Mouse (Mus musculus): Measurements from ENCODE around the gene Cct4. TPM values are rescaled to one million over a fixed set of nuclear protein-coding genes. Genes with fewer than 3 reads are reported as not detected.
A peak's percentile ranks its signal among the peaks of the same experiment; 100 is the strongest.

Cct4 gene
- 63.7 and 77.8 TPM in 2 replicates for polyA plus RNA-seq (2012; rRNA removed)

DNA sequence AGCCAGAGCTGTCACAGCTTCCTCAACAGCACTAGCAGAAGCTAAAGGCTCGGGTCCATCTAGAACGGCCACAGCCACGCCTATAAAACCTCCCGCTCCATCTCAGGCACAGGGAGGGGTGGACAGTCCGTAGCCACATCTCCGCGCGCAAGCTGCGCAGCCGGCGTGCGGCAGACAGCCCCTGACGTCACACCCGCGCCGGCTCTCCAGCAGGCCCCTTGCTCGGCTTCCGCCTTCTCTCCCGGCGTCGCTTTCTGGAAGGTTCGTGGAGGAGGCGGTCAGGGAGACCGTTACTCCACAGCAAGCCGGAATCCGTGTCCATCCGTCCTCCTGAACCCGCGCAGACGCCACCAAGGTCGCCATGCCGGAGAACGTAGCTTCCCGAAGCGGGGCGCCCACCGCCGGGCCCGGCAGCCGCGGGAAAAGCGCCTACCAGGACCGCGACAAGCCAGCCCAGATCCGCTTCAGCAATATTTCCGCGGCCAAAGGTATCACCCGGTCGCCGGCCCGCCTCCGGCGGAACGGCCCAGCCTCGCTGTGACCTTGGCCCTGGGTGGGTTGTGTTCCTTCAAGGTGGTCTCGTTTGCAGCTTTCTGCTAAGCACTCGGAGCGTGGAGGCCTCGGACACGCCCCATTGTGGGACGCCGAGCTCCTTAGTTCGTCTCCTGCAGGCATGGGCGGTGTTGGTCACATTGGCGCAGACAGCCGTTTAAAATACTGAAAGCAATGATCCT lies at the start of gene Cct4:
Gene Cct4, plus strand, starts transcription at position 127 of the 734 bp plus-strand sequence.
- DNase-seq (ENCODE audit: extremely low spot score in 1 of 2, low spot score in 1 of 2), result peak; percentile 87 to 94

DNA sequence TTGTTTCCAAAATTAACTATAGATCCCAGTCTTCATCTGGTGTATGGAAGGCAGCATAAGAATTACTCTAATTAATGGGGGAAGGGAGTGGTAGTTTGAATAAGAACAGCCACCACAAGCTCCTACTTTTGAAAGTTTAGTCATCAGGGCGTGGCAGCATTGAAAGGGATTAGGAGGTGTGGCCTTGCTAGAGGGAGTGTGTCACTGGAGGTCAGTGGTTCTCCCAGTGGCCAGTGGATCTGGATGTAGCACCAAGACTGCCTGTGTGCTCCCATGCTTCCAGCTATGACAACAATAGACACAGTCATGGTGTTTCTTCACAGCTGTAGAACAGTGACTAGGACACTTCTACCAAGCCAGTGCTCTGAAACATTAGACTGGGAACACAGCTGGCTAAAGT lies 41.2 kb upstream of the Cct4 start:
- no peak for DNase-seq (ENCODE audit: extremely low spot score in 1 of 2, low spot score in 1 of 2)

DNA sequence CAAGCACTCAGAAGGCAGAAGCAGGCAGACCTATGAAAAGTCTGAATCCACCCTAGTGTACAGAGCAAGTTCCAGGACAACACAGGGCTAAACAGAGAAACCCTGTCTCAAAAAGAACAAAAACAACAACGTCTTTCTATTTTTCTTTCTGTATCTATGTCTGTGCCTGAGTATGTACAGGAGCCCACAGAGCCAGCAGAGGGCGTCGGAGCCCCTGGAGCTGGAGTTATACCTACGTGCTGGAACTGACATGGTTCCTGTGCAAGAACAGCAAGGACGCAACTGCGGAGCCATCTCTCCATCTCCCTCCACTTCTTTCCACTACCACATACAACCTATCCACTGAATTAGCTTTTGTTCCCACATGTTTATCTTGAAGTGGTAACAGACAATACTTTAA lies 40.2 kb upstream of the Cct4 start:
- no peak for DNase-seq (ENCODE audit: extremely low spot score in 1 of 2, low spot score in 1 of 2)

DNA sequence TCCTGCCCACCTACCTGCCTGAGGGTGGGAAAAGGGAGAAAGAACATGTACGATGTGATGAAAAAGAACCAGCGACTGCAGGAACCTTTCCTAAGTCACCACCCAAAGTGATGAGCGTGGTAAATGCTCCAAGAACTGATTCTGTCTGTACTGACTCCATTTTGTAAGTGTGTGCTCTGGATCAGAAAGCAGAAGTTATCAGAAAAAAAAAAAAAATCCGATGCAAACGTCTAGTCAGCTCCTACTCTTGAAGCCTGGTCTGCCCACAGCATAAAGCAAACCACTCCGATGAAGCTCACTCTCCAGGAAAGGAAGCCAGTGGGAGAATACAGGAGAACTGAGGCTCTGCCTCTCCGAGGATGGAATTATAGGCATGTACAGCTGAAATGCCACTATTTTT lies 37.7 kb upstream of the Cct4 start:
- no peak for DNase-seq (ENCODE audit: extremely low spot score in 1 of 2, low spot score in 1 of 2)

DNA sequence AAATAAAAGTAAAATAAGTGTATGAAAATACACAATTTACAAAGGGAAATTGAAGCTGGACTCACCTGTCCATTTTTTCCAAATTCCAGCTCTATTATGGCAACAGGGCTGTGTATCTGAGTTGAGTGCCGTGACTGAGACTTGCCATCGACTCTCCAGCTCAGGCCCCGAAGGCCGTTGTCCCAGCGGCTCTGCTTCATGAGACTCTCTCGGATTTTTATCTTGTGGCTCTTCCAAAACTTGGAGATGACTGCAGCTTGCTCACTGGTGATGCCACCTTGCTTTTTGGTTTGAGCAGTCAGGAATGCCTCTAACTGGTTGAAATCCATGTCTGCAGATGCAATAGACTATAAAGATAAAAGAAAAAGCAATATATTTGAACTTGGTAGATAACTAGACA lies 34.0 kb upstream of the Cct4 start:
- no peak for DNase-seq (ENCODE audit: extremely low spot score in 1 of 2, low spot score in 1 of 2)

DNA sequence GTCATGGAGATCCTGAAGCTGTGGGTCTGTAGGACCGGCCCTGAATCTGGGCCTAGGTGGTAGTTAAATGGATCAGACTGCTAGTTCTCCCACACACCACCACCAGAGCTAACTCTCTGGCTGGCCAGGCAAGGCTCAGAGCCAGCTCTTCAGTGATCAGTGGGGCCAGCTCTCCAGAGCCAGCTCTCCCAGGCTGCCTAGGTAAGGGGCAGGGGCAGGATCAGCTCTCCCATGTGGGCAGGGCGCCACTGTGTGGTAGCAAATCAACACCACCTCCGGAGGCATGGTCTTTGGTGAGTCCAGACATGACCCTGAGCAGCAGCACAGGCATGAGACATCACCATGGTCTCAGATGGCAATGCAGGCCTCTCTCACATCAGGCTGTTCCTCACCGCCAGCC lies 33.5 kb upstream of the Cct4 start:
- no peak for DNase-seq (ENCODE audit: extremely low spot score in 1 of 2, low spot score in 1 of 2)

DNA sequence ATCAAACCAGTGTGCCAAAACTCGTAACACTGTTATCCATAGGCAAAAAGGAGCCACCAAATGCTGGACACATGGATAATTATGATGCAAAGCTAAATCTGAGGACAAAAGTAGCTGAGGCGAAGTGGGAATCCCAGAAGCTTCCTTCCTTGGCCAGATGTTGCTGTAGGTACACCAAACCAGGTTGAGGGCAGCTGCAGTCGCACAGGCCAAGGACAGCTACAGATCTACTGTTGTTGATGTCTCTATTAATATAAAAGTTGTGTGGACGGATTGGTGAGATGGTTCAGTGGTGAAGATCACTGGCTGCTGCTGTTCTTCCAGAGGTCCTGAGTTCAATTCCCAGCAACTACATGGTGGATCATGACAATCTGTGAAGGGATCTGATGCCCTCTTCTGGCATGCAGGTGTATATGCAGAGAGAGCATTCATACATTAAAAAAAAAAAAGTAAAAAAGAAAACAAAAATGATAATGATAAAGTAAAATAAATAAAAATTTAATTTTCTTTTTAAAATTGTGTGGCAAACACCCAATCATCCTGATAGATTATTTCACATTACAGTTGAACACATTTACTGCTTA lies 32.4 kb upstream of the Cct4 start:
- no peak for DNase-seq (ENCODE audit: extremely low spot score in 1 of 2, low spot score in 1 of 2)

DNA sequence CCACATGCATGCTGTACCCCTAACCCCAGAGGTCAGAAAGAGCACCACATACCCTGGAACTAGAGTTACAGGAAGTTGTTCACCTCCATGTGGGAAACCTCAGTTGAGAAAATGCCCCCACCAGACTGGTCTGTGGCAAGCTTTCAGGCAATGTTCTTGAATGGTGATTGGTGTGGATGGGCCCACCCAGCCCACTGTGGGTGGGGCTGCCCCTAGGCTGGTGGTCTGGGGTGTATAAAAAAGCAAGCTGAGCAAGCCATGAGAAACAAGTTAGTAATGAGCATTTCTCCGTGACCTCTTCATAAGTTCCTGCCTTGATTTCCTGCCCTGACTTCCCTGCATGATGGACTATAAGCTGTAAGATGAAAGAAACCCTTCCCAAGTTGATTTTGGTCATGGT lies 28.2 kb upstream of the Cct4 start:
- DNase-seq (ENCODE audit: extremely low spot score in 1 of 2, low spot score in 1 of 2), result no peak

DNA sequence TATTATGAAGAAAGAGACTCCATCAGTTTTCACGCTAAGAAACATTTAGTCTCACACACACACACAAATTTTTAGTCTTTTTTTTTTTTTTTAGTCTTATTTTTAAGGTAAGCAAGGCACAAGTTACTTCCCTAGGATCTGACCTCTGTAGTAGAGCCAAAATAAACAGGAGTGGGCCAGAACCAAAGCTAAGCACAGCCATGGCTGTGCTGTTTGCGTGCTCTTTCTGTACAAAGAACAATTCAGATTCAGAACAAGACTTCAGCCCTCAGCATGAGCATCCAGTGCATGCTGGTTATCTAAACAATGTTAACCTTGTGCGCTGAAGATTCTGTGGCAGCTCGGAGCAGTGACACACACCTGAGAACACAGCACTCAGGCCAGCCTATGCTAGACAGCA lies 25.9 kb upstream of the Cct4 start:
- DNase-seq (ENCODE audit: extremely low spot score in 1 of 2, low spot score in 1 of 2), result no peak

DNA sequence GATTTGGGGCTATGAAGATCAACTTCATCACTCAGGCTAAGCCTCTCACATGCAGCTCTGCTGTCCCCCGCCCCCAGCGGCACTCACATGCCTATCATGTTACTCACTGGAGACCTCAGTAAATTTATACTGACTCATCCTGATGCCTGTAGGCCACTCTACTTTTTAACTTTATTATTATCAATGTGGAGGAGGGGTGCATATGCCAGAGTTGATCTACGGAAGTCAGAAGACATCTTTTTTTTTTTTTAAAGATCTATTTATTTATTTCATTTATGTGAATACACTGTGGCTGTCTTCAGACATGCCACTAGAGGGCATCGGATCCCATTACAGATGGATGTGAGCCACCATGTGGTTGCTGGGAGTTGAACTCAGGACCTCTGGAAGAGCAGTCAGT lies 24.8 kb upstream of the Cct4 start:
- DNase-seq (ENCODE audit: extremely low spot score in 1 of 2, low spot score in 1 of 2), result no peak

DNA sequence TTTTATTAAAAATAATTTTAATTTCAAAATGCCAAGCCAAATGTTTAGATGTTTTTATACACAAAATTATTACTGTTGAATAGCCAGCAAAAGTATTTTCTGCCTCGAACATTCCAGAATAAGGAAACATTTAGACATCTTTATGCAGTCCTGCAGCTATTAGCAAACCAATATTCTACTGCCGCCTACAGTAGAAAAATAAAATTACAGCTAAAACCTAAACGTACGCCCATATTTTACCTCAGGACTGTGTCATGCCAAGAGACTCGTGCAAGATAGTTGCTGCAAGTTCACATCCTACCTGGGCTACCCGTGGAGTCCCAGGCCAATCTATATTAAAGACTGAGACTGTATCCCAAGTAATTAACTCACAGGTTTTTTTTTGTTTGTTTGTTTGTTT lies 20.8 kb upstream of the Cct4 start:
- peak in 1 of 2 experiments; percentile 75 for DNase-seq (ENCODE audit: extremely low spot score in 1 of 2, low spot score in 1 of 2)

DNA sequence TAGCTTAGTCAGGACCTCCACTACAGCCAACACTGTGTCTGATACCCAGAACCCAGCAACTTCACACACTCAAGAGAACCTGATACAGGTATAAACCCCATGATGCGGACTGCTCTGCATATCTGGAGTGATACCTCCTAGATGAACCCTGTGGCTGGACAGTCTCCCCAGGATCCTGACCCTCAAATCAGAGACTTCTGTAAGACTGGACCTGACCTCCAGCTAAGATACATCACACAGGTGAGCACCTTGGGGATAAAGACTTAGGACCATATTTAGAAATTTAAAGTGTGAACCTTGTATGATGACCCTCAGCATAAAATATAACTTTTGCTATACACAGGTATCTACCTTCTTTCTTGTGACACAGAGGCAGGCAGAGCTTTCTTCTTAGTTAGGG lies 19.8 kb upstream of the Cct4 start:
- no peak for DNase-seq (ENCODE audit: extremely low spot score in 1 of 2, low spot score in 1 of 2)

DNA sequence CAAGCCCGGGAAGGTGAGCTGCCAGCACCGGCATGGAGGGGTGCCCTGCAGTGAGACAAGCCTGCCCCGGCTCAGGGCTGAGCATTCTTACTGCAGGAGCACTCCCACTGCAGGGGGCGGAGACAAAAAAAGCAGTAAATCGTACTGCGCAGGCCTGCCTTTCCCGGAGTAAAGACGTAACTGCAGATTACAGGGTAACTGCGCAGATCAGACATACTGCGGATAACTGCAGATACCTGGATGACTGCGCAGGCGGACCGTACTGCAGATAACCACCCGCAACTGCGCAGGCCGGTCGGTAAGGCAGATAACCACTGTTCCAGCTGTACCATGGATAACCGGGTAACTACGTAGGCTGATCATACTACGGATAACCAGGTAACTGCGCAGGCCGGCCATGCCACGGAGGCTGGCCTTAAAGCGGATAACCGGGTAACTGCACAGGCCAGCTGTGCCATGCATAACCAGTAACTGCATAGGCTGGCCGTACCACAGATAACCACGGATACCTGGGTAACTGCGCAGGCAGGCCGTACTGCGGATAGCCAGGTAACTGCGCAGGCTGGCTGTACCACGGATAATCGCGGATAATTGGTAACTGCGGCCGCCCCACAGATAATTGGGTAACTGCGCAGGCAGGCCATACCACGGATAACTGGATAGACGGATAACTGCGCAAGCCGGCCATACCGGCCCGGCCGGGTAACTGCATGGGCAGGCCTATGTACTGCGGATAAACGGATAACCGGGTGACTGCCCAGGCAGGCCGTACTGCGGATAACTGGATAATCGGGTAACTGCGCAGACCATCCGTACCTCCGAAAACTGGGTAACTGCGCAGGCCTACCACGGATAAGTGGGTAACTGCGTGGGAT lies 18.2 kb upstream of the Cct4 start, which contains the start of gene Zrsr1:
Gene Zrsr1, plus strand, starts transcription at position 171 of the 875 bp plus-strand sequence.
- DNase-seq (ENCODE audit: extremely low spot score in 1 of 2, low spot score in 1 of 2), result peak; percentile 68 to 85

DNA sequence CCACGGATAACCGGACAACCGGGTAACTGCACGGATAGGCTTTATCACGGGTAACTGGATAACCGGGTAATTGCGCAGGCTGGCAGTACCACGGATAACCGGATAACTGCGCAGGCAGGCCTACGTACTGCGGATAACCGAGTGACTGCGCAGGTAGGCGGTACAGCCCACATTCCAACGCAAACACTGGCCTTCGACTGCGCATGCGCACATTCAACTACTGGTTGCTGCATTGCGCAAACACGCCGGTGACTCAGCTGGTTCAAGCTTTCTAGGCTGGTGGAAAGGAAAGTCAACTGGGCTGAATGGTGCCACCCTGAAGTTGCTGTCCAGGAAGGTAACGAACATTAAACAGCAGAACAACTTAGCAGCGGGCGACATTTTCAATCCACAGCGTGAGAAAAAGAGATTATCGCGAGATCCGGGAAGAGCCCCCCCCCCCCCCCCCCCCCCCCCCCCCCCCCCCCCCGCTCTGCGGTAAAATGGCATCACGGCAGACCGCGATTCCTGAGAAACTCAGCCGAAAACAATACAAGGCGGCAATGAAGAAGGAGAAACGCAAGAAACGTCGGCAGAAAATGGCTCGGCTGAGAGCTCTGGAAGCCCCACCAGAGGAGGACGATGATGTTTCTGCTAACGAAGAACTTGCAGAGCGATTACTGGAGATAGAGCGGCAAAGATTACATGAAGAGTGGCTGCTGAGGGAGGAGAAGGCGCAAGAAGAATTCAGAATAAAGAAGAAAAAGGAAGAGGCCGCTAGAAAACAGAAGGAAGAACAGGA lies 17.4 kb upstream of the Cct4 start:
- peak; percentile 70 to 87 for DNase-seq (ENCODE audit: extremely low spot score in 1 of 2, low spot score in 1 of 2)

DNA sequence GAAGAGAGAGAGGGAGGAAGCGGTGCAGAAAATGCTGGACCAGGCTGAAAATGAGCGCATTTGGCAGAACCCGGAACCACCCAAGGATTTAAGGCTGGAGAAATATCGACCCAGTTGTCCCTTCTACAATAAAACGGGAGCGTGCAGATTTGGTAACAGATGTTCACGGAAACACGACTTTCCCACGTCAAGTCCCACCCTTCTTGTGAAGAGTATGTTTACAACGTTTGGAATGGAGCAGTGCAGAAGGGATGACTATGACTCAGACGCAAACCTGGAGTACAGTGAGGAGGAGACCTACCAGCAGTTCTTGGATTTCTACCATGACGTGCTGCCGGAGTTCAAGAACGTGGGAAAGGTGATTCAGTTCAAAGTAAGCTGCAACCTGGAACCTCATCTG lies 16.7 kb upstream of the Cct4 start:
- peak in 1 of 2 experiments; percentile 57 for DNase-seq (ENCODE audit: extremely low spot score in 1 of 2, low spot score in 1 of 2)

DNA sequence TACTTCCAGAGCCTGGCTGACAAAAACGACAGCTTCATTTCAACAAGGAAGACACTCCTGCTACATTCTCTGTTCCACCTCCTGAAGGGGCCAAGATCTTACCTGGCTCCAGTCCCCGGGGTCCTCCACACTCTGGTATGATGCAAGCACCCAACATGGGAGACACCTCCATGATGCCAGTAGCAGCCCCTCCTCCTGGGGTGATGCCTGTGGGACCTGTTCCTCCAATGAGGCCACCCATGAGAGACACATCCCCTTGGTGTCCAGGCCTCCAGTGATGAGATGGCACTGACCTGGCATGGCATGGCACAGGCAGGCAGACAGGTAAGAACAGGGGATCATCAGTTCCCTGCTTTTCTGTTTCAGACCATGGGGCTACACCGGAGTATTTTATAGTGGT lies 12.1 kb upstream of the Cct4 start:
- no peak for DNase-seq (ENCODE audit: extremely low spot score in 1 of 2, low spot score in 1 of 2)

DNA sequence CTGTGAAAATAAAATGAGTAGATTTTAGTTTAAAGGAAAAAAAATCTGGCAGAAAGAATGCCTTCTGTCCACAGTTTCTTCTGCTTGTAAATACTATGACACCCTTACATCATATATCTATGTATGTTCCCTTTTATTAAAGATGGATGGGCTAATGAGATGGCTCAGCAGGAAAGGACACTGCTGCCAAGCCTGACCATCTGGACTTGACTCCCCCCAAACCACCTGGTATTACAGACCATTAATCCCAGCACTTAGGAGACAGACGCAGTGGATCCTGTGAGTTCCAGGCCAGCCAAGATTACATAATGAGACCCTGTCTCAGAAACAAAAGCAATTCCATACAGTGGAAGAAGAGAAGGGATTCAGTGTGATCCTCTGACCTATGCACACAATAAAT lies 11.6 kb upstream of the Cct4 start:
- DNase-seq (ENCODE audit: extremely low spot score in 1 of 2, low spot score in 1 of 2), result no peak

DNA sequence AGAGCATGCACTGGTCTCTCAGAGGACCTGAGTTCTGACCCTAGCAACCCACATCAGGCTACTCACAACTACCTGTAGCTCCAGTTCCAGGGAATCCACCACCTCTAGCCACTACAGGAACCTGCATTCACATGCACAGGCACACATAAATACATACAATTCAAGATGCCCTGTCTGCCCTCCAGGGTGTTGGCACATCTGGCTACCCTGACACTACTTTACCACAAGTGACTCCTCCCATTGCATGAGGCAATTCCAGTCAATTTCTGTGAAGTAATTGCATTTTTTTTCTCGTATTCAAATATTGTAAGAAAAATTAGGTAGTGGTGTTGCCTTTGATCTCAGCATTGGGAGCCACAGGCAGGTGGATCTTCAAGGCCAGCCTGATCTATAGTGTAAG lies 11.1 kb upstream of the Cct4 start:
- DNase-seq (ENCODE audit: extremely low spot score in 1 of 2, low spot score in 1 of 2), result no peak

DNA sequence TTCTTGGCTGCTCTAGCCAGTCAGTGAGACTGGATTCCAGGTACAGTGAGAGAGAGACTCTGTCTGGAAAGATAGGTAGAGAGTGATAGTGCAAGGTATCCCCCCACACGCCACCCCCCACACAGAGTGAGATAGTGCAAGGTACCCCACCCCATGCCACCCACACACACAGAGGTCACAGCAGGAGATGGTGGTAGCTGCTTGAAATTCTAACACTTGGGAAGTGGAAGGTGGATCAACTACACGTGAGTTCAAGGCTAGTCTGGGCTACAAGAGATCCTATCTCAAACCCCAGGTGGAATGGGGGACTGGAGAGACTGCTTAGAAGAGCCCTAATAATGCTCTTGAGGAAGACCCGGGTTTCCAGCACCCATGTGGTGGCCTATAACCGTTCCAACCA lies 9.3 kb upstream of the Cct4 start:
- no peak for DNase-seq (ENCODE audit: extremely low spot score in 1 of 2, low spot score in 1 of 2)

DNA sequence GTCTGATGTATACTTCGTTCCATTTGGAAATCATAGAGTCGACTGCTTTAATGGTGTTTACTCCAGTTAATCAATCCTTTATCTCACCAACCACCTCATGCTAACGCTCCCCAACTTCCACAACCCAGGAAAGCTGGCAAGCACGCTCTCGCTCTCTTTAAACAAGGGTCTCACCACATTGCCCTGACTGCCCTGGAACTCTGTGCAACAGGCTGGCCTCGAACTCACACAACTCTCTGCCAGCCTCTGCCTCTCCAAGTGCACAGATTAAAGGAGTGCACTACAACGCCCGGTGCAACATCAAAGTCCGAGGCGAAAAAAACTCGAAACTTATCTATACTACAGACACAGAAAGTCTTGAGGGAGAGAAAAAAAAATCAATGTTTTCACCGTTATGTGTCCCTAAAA lies 8.8 kb upstream of the Cct4 start:
- DNase-seq (ENCODE audit: extremely low spot score in 1 of 2, low spot score in 1 of 2), result no peak
